Mouse (Mus musculus) midbrain, postnatal 0 days (tissue): ENCODE results near the gene Trp53bp1. TPM values are rescaled to one million over a fixed set of nuclear protein-coding genes. Genes with fewer than 3 reads are reported as not detected.

Experiments used
- ATAC-seq: fragments of 200-750 bp; cut with Nextera tagmentation; 2 replicates; pipeline ENCODE4 v1.8.0; 2017; ENCODE audit warnings: moderate number of reproducible peaks, mild to moderate bottlenecking, moderate TSS enrichment, moderate library complexity; ENCODE audit not compliant: low FRiP score
- DNase-seq: peaks from one replicate; pipeline ENCODE4 v3.0.0-alpha.2; 2015; ENCODE audit warnings: low spot score
- H3K27ac ChIP-seq: fragments of 300-500 bp; sonication (generic); 2 replicates; pipeline ENCODE4 v1.5.1; 2014; ENCODE audit warnings: low read depth, mild to moderate bottlenecking, low read length, mixed read lengths
- H3K27me3 ChIP-seq: fragments of 300-500 bp; sonication (generic); 2 replicates; pipeline ENCODE4 v1.6.1; 2014; ENCODE audit warnings: low read length, control low read depth, mixed read lengths; ENCODE audit not compliant: insufficient read depth
- H3K36me3 ChIP-seq: fragments of 300-500 bp; sonication (generic); 2 replicates; pipeline ENCODE4 v1.6.1; 2014; ENCODE audit warnings: low read length, control low read depth, mixed read lengths; ENCODE audit not compliant: insufficient read depth
- H3K4me1 ChIP-seq: fragments of 300-500 bp; sonication (generic); 2 replicates; pipeline ENCODE4 v1.6.1; 2014; ENCODE audit warnings: mild to moderate bottlenecking, control low read depth, antibody characterized with exemption, low read length, mixed read lengths; ENCODE audit not compliant: insufficient read depth
- H3K4me2 ChIP-seq: fragments of 300-500 bp; sonication (generic); 2 replicates; pipeline ENCODE4 v1.6.1; 2014; ENCODE audit warnings: low read depth, mild to moderate bottlenecking, low read length, mixed read lengths; ENCODE audit not compliant: poor library complexity, severe bottlenecking
- H3K4me3 ChIP-seq: fragments of 300-500 bp; sonication (generic); 2 replicates; pipeline ENCODE4 v1.5.1; 2014; ENCODE audit warnings: low read depth, mild to moderate bottlenecking, low read length, moderate library complexity
- H3K9ac ChIP-seq: fragments of 300-500 bp; sonication (generic); replicated peaks from 2 replicates; pipeline ENCODE4 v1.6.1; 2014; ENCODE audit warnings: mild to moderate bottlenecking, low read length, moderate library complexity, mixed read lengths; ENCODE audit not compliant: poor library complexity, severe bottlenecking
- H3K9me3 ChIP-seq: fragments of 300-500 bp; sonication (generic); 2 replicates; pipeline ENCODE4 v1.6.1; 2016; ENCODE audit warnings: low read length, control low read depth
- CTCF ChIP-seq: IDR thresholded peaks from 2 replicates; pipeline ENCODE4 v1.5.1; 2016; ENCODE audit warnings: antibody characterized with exemption, mild to moderate bottlenecking
- WGBS: fragments of 180-500 bp; shearing (Covaris S2); extraction: QIAGEN DNeasy Blood & Tissue Kit; methylation state at CpG from one replicate; pipeline ENCODE4 v1.1.7; 2014; 5-methylcytosine and 5-hydroxymethylcytosine counted together
- polyA plus RNA-seq: library from polyadenylated mRNA; unstranded; fragments of >200 nt; fragmentation: Nextera tagmentation; extraction: Ambion mirVana; gene quantifications from 2 replicates; pipeline ENCODE4 v1.2.1, GENCODE M21; 2015
- total RNA-seq: library from RNA; depleted of rRNA; stranded (reverse); fragments of >200 nt; gene quantifications from 2 replicates; pipeline ENCODE4 v1.2.3, GENCODE M21; 2014; rRNA removed

Gene Trp53bp1
- total and polyA plus RNA-seq, 2 experiments from 2014 or later, result 93.3 to 292 TPM

GRCm38 (mm10) chr2:121170481-121170971 is 100.7 kb downstream of the Trp53bp1 start, which contains the start of gene Tubgcp4:
Gene Tubgcp4 (plus strand): TSS chr2:121170654.
- H3K4me3 ChIP-seq, result peak within 1 kb of the TSS; percentile 79
- under 1% methylated on average over 38 of the region's 38 CpGs for WGBS
- H3K9me3 ChIP-seq, result no peaks in the 10 kb centered on the region
- H3K27ac ChIP-seq, result peak within 1 kb of the TSS; percentile 71
- DNase-seq, result peak; percentile 17
- no peak for TF ChIP-seq CTCF
- H3K27me3 ChIP-seq, result no peaks in the 10 kb centered on the region
- peak within 1 kb of the TSS; percentile 87 for H3K4me2 ChIP-seq
- H3K36me3 ChIP-seq, result peaks cover 12% of the 10 kb centered on the region
- peak within 1 kb of the TSS; percentile 75 for H3K9ac ChIP-seq
- H3K4me1 ChIP-seq, result peaks cover 13% of the 10 kb centered on the region
- peak; percentile 11; the same call in 1 of the 2 replicates for ATAC-seq

GRCm38 (mm10) chr2:121169902-121170301 is 101.3 kb downstream of the Trp53bp1 start:
- ATAC-seq (no peak), DNase-seq (peak; percentile 17)
- Histone ChIP-seq H3K4me2 (peak overlapping the region; percentile 87), H3K27ac (no peak overlapping the region), H3K9ac (peak overlapping the region; percentile 75), H3K9me3 (no peaks in the 10 kb centered on the region), H3K4me3 (peak overlapping the region; percentile 79), H3K27me3 (no peaks in the 10 kb centered on the region), H3K36me3 (peaks cover 7% of the 10 kb centered on the region), H3K4me1 (peaks cover 13% of the 10 kb centered on the region)
- 5% methylated on average over 9 of the region's 9 CpGs for WGBS
- TF ChIP-seq CTCF, result no peak

- no peaks in the 10 kb centered on the region for H3K9me3 ChIP-seq
- peak overlapping the region; percentile 87 for H3K4me2 ChIP-seq
- WGBS, result 65% methylated on average over 4 of the region's 4 CpGs
- no peak for DNase-seq
- no peak for ATAC-seq
- peaks cover 13% of the 10 kb centered on the region for H3K4me1 ChIP-seq
- no peak overlapping the region for H3K27ac ChIP-seq
- H3K9ac ChIP-seq, result peak overlapping the region; percentile 75; the same call in 1 of the 2 replicates
- TF ChIP-seq CTCF, result no peak
- H3K36me3 ChIP-seq, result peaks cover 7% of the 10 kb centered on the region
- peak overlapping the region; percentile 79; the same call in 1 of the 2 replicates for H3K4me3 ChIP-seq
- no peaks in the 10 kb centered on the region for H3K27me3 ChIP-seq
Measured at GRCm38 (mm10) chr2:121169173-121169572, 102.0 kb downstream of the Trp53bp1 start.

- no peaks in the 10 kb centered on the region for H3K9me3 ChIP-seq
- H3K4me1 ChIP-seq, result no peaks in the 10 kb centered on the region
- no peak overlapping the region for H3K27ac ChIP-seq
- H3K27me3 ChIP-seq, result no peaks in the 10 kb centered on the region
- peak; percentile 40 for TF ChIP-seq CTCF
- peaks cover 27% of the 10 kb centered on the region for H3K36me3 ChIP-seq
- DNase-seq (no peak), ATAC-seq (no peak)
- 95% methylated on average over 3 of the region's 3 CpGs for WGBS
- no peak overlapping the region for H3K4me3 ChIP-seq
- no peak overlapping the region for H3K4me2 ChIP-seq
- no peak overlapping the region for H3K9ac ChIP-seq
Measured at GRCm38 (mm10) chr2:121153100-121153499, 118.1 kb downstream of the Trp53bp1 start.

GRCm38 (mm10) chr2:121149679-121150078 is 121.5 kb downstream of the Trp53bp1 start:
- peaks cover 21% of the 10 kb centered on the region for H3K36me3 ChIP-seq
- ATAC-seq, result no peak

More at GRCm38 (mm10) chr2:121149679-121150078, 121.5 kb downstream of the Trp53bp1 start:
- Histone ChIP-seq H3K4me1 (no peaks in the 10 kb centered on the region), H3K27ac (no peak overlapping the region), H3K9me3 (no peaks in the 10 kb centered on the region), H3K4me2 (no peak overlapping the region), H3K27me3 (no peaks in the 10 kb centered on the region), H3K4me3 (no peak overlapping the region), H3K9ac (no peak overlapping the region)
- DNase-seq, result no peak
- no peak for TF ChIP-seq CTCF
- 90% methylated on average over 5 of the region's 5 CpGs for WGBS

Other genes with a start within 250 kb of the Trp53bp1 start
- gene Epb42, start 234.3 kb downstream of the Trp53bp1 start, total RNA-seq, result not detected in 2 replicates
- gene Epb42, start 234.3 kb downstream of the Trp53bp1 start, polyA plus RNA-seq, result 0.12 TPM in 1 of 2 replicates, not detected in the other
- 0.14 and 0.44 TPM in 2 replicates for gene Tgm5, start 185.6 kb downstream of the Trp53bp1 start, total RNA-seq
- gene Tgm5, start 185.6 kb downstream of the Trp53bp1 start, polyA plus RNA-seq, result 0.11 and 0.32 TPM in 2 replicates
- gene Tgm7, start 161.6 kb downstream of the Trp53bp1 start, total RNA-seq, result not detected in 2 replicates
- not detected in 2 replicates for gene Tgm7, start 161.6 kb downstream of the Trp53bp1 start, polyA plus RNA-seq
- gene Adal, start 131.0 kb downstream of the Trp53bp1 start, total RNA-seq, result 17.1 and 21.7 TPM in 2 replicates
- gene Adal, start 131.0 kb downstream of the Trp53bp1 start, polyA plus RNA-seq, result 18.2 and 19.1 TPM in 2 replicates
- gene Lcmt2, start 130.8 kb downstream of the Trp53bp1 start, total RNA-seq, result 10.0 and 11.2 TPM in 2 replicates
- 13.5 and 14.8 TPM in 2 replicates for gene Lcmt2, start 130.8 kb downstream of the Trp53bp1 start, polyA plus RNA-seq
- 35.8 and 38.2 TPM in 2 replicates for gene Tubgcp4, start 100.8 kb downstream of the Trp53bp1 start, total RNA-seq
- 21.2 and 23.0 TPM in 2 replicates for gene Tubgcp4, start 100.8 kb downstream of the Trp53bp1 start, polyA plus RNA-seq
- 6.5 and 7.2 TPM in 2 replicates for gene Zscan29, start 100.3 kb downstream of the Trp53bp1 start, total RNA-seq
- gene Zscan29, start 100.3 kb downstream of the Trp53bp1 start, polyA plus RNA-seq, result 4.5 and 4.8 TPM in 2 replicates
- 137 and 154 TPM in 2 replicates for gene Map1a, start 18.2 kb upstream of the Trp53bp1 start, total RNA-seq
- 48.1 and 49.4 TPM in 2 replicates for gene Map1a, start 18.2 kb upstream of the Trp53bp1 start, polyA plus RNA-seq
- gene Ppip5k1, start 84.0 kb upstream of the Trp53bp1 start, total RNA-seq, result 16.9 and 22.1 TPM in 2 replicates
- gene Ppip5k1, start 84.0 kb upstream of the Trp53bp1 start, polyA plus RNA-seq, result 18.5 and 20.0 TPM in 2 replicates
- 105 and 147 TPM in 2 replicates for gene Ckmt1, start 86.3 kb upstream of the Trp53bp1 start, total RNA-seq
- gene Ckmt1, start 86.3 kb upstream of the Trp53bp1 start, polyA plus RNA-seq, result 120 and 144 TPM in 2 replicates
- not detected in 2 replicates for gene Strc, start 115.8 kb upstream of the Trp53bp1 start, total RNA-seq
- gene Strc, start 115.8 kb upstream of the Trp53bp1 start, polyA plus RNA-seq, result 0.02 TPM in 1 of 2 replicates, not detected in the other
- gene Pdia3, start 142.4 kb upstream of the Trp53bp1 start, total RNA-seq, result 61.9 and 77.1 TPM in 2 replicates
- gene Pdia3, start 142.4 kb upstream of the Trp53bp1 start, polyA plus RNA-seq, result 269 and 301 TPM in 2 replicates
- 2.7 and 3.8 TPM in 2 replicates for gene Catsper2, start 142.4 kb upstream of the Trp53bp1 start, total RNA-seq
- gene Catsper2, start 142.4 kb upstream of the Trp53bp1 start, polyA plus RNA-seq, result 2.6 and 3.0 TPM in 2 replicates
- gene Ell3, start 172.9 kb upstream of the Trp53bp1 start, total RNA-seq, result 0.33 TPM in 1 of 2 replicates, not detected in the other
- gene Ell3, start 172.9 kb upstream of the Trp53bp1 start, polyA plus RNA-seq, result 1.6 and 2.6 TPM in 2 replicates
- gene Serf2, start 177.8 kb upstream of the Trp53bp1 start, total RNA-seq, result 235 and 284 TPM in 2 replicates
- gene Serf2, start 177.8 kb upstream of the Trp53bp1 start, polyA plus RNA-seq, result 271 and 278 TPM in 2 replicates
- gene Hypk, start 181.9 kb upstream of the Trp53bp1 start, total RNA-seq, result 12.3 and 17.6 TPM in 2 replicates
- 109 and 115 TPM in 2 replicates for gene Hypk, start 181.9 kb upstream of the Trp53bp1 start, polyA plus RNA-seq
- gene Serinc4, start 185.4 kb upstream of the Trp53bp1 start, total RNA-seq, result 1.8 and 2.6 TPM in 2 replicates
- gene Serinc4, start 185.4 kb upstream of the Trp53bp1 start, polyA plus RNA-seq, result 1.1 and 1.5 TPM in 2 replicates
- gene Mfap1b, start 202.7 kb upstream of the Trp53bp1 start, total RNA-seq, result 22.6 and 30.4 TPM in 2 replicates
- 56.2 and 57.4 TPM in 2 replicates for gene Mfap1b, start 202.7 kb upstream of the Trp53bp1 start, polyA plus RNA-seq
- 13.9 and 14.2 TPM in 2 replicates for gene Mfap1a, start 235.3 kb upstream of the Trp53bp1 start, total RNA-seq
- gene Mfap1a, start 235.3 kb upstream of the Trp53bp1 start, polyA plus RNA-seq, result 20.8 and 20.9 TPM in 2 replicates
- 4.8 TPM in 2 replicates for gene Wdr76, start 235.3 kb upstream of the Trp53bp1 start, total RNA-seq
- gene Wdr76, start 235.3 kb upstream of the Trp53bp1 start, polyA plus RNA-seq, result 1.8 and 2.1 TPM in 2 replicates